Mouse (Mus musculus) brain, embryonic 14.5 days (tissue): ENCODE results near the gene Nat8f2.
"Not testable (repeated sequence)": the region's sequence is repeated elsewhere in the genome, so short reads cannot be mapped to it uniquely, and the experiment has no call there.

Source experiments
- CTCF ChIP-seq: fragments of 200-500 bp; IDR thresholded peaks from 2 replicates; pipeline ENCODE4 v1.5.1; 2012; ENCODE audit warnings: inconsistent platforms, mild to moderate bottlenecking, moderate library complexity, borderline replicate concordance; ENCODE audit not compliant: insufficient read depth, insufficient read length; ENCODE audit errors: extremely low read depth
- POLR2A ChIP-seq: fragments of 200-500 bp; IDR thresholded peaks from 2 replicates; pipeline ENCODE4 v1.6.1; 2012; ENCODE audit warnings: mild to moderate bottlenecking, inconsistent platforms, borderline replicate concordance; ENCODE audit not compliant: poor library complexity, insufficient read depth, insufficient read length, severe bottlenecking; ENCODE audit errors: extremely low read depth

DNA sequence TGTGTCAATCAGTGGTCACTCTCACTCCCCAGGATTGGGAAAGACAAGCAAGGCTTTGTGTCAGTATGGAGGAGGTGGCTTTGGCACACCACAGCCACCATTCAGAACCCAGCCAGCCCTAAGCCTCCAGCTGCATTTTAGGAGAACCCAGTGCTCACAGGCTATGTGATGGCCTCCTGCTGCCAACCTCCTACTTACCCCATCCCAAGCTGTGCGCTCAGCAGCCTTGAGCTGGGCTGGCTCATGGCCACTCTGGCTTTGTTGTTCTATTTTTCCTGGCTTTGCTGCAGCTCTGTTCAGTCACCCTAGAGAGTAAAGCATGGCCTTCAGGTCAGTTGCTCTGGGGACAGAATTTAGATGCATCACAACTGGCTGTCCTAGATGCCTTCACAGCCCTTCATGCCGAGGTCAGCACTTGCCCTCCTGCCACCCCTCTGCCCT, 38.0 kb upstream of the Nat8f2 start:
- TF ChIP-seq CTCF, POLR2A: not testable (repeated sequence)
